Mouse (Mus musculus) liver, embryonic 14.5 days (tissue): Measurements from ENCODE around the gene Mcpt9. TPM values are rescaled to one million over a fixed set of nuclear protein-coding genes. Genes with fewer than 3 reads are reported as not detected.
"Not testable (repeated sequence)": the region's sequence is repeated elsewhere in the genome, so short reads cannot be mapped to it uniquely, and the experiment has no call there.

ENCODE experiments used
- ATAC-seq: fragments of 200-750 bp; cut with Nextera tagmentation; 2 replicates; pipeline ENCODE4 v1.8.0; 2017; ENCODE audit warnings: moderate number of reproducible peaks, mild to moderate bottlenecking, moderate library complexity; ENCODE audit not compliant: insufficient read depth
- DNase-seq, 3 experiments: peaks; one replicate each; pipeline ENCODE4 v3.0.0-alpha.2; 2012 to 2013; ENCODE audit warnings: low read depth in 3 of 3, low spot score in 3 of 3
- H3K27ac ChIP-seq: fragments of 300-500 bp; sonication (generic); 2 replicates; pipeline ENCODE4 v1.5.1; 2014; ENCODE audit warnings: moderate library complexity, mild to moderate bottlenecking, control low read depth, inconsistent platforms
- H3K27me3 ChIP-seq: fragments of 300-500 bp; sonication (generic); 2 replicates; pipeline ENCODE4 v1.6.1; 2014; ENCODE audit warnings: mild to moderate bottlenecking, low read length, moderate library complexity; ENCODE audit not compliant: control insufficient read depth, insufficient read depth
- H3K36me3 ChIP-seq: fragments of 300-500 bp; sonication (generic); replicated peaks from 2 replicates; pipeline ENCODE4 v1.6.1; 2014; ENCODE audit warnings: low read depth; ENCODE audit not compliant: control insufficient read depth, insufficient read depth
- H3K4me1 ChIP-seq, 2 experiments: fragments of 200-500 bp in 1 of 2; fragments of 300-500 bp in 1 of 2; sonication (generic) in 1 of 2; replicated peaks; 2 replicates each; pipeline ENCODE4 v1.6.1; 2012 to 2014; ENCODE audit warnings: antibody characterized with exemption in 1 of 2, inconsistent platforms in 1 of 2, low read length in 1 of 2; ENCODE audit not compliant: control insufficient read depth in 2 of 2, insufficient read depth in 2 of 2
- H3K4me2 ChIP-seq: fragments of 300-500 bp; sonication (generic); 2 replicates; pipeline ENCODE4 v1.6.1; 2014; ENCODE audit warnings: low read depth, mild to moderate bottlenecking, control low read depth, moderate library complexity
- H3K4me3 ChIP-seq, 2 experiments: fragments of 200-500 bp in 1 of 2; fragments of 300-500 bp in 1 of 2; sonication (generic) in 1 of 2; 2 replicates each; pipeline ENCODE4 v1.5.1; 2012 to 2014; ENCODE audit warnings: low read depth in 2 of 2, low read length in 2 of 2, mild to moderate bottlenecking in 2 of 2, control low read depth in 1 of 2, inconsistent platforms in 1 of 2, moderate library complexity in 1 of 2; ENCODE audit not compliant: insufficient read depth in 1 of 2
- H3K9ac ChIP-seq: fragments of 300-500 bp; sonication (generic); replicated peaks from 2 replicates; pipeline ENCODE4 v1.6.1; 2014; ENCODE audit warnings: mild to moderate bottlenecking, control low read depth, moderate library complexity
- H3K9me3 ChIP-seq: fragments of 300-500 bp; sonication (generic); 2 replicates; pipeline ENCODE4 v1.6.1; 2016; ENCODE audit warnings: low read length, mixed read lengths; ENCODE audit not compliant: control insufficient read depth
- CTCF ChIP-seq: IDR thresholded peaks from 2 replicates; pipeline ENCODE4 v1.5.1; 2016; ENCODE audit warnings: antibody characterized with exemption, low read depth, control low read depth
- EP300 ChIP-seq: IDR thresholded peaks from 2 replicates; pipeline ENCODE4 v1.6.1; 2016; ENCODE audit warnings: antibody characterized with exemption, low read depth
- WGBS: fragments of 180-500 bp; shearing (Covaris S2); extraction: QIAGEN DNeasy Blood & Tissue Kit; methylation state at CpG from one replicate; pipeline ENCODE4 v1.1.7; 2014; ENCODE audit not compliant: insufficient replicate concordance; 5-methylcytosine and 5-hydroxymethylcytosine counted together
- polyA plus RNA-seq, 2 experiments: library from polyadenylated mRNA; depleted of rRNA in 1 of 2; stranded (reverse) in 1 of 2; unstranded in 1 of 2; fragments of >200 nt; fragmentation: Nextera tagmentation in 1 of 2; extraction: Ambion mirVana in 1 of 2; gene quantifications; 2 replicates each; pipeline versions ENCODE4 v1.2.1 to v1.2.3; 2012 to 2014

Gene Mcpt9
- polyA plus RNA-seq (2012; rRNA removed) = not detected in 2 replicates
- not detected in 2 replicates for polyA plus RNA-seq (2014; fragmentation: Nextera tagmentation; extraction: Ambion mirVana)

DNA sequence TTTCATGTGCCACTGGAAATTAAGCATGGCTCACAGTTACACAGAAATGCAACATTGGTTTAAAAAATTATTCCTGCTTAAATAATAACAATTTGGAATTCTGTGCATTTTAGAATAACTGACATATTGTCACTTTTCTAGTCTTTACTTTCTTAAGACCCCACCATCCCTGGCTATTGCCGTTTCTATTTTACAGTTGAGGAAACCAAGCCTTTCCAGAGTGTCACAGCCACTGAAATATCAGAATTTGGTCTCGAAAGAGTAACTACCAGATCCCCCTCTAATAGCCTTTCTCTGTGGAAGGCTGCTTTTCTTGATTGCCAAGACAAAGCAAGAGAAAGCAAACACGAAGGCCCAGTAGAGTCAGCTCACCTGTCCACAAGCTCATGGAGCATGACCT is at the start of gene Mcpt9:
Gene Mcpt9, minus strand, starts transcription at position 101 of the 400 bp plus-strand sequence.
- 54% methylated on average over 2 of the region's 3 CpGs for WGBS
- not testable (repeated sequence) for H3K4me2 ChIP-seq, DNase-seq, H3K9ac ChIP-seq, H3K27ac ChIP-seq, H3K36me3 ChIP-seq, ATAC-seq, H3K27me3 ChIP-seq, H3K4me3 ChIP-seq, H3K4me1 ChIP-seq, H3K9me3 ChIP-seq

DNA sequence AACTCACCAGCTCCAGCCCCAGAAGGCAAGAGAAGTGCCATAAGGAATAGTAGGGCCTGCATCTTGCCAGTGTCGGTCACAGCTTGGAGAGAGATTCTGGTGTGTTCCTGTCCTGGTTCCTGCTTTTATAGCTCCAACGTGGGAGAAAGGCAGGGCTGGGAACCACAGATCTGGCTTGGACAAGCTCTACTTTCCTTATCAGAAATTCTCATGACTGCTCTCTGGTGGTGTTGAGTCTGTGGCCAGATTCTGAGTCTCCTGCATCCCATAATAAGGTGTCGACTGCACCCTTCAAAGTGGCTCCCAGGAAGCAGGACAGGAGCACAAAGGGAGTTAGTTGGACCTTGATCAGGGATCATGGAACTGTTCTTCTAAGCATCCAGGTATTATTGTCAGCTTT is 31.9 kb upstream of the Mcpt9 start, which contains the start of gene Mcpt4:
Gene Mcpt4, minus strand, starts transcription at position 101 of the 400 bp plus-strand sequence.
- not testable (repeated sequence) for H3K27ac ChIP-seq, H3K27me3 ChIP-seq, DNase-seq, H3K4me2 ChIP-seq, H3K4me3 ChIP-seq, H3K36me3 ChIP-seq, H3K9me3 ChIP-seq, ATAC-seq, H3K4me1 ChIP-seq, H3K9ac ChIP-seq
- 45% methylated on average over 3 of the region's 3 CpGs for WGBS

DNA sequence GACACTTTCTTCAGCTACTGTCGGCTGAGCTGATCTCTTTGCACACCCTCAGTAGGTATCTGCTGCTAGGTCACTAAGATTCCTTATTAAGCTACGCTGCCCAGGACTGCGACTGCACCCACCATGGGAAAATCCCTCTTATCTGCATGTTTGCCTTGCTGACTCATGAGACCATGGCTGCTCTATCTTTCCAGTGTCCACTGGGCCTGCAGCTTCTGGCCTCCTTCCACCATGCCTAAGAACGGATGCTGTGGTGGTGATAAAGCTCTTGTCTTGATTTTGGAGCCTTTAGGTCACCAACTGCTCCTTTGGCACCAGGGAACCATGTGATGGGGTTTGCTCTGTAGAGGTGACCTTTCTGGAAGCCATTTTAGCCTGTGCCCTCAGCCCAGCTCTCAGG is 27.4 kb upstream of the Mcpt9 start:
- TF ChIP-seq EP300 = no peak
- no peak for TF ChIP-seq CTCF
- Histone ChIP-seq H3K27ac (no peak overlapping the region), H3K9ac (no peak overlapping the region), H3K4me1 (peaks cover 0 to 3% of the 10 kb centered on the region in 2 experiments; a peak in 1 of 4 replicates), H3K27me3 (no peaks in the 10 kb centered on the region), H3K9me3 (no peaks in the 10 kb centered on the region), H3K36me3 (no peaks in the 10 kb centered on the region), H3K4me3 (no peak overlapping the region), H3K4me2 (no peak overlapping the region)
- no peak for DNase-seq
- 35% methylated on average over 4 of the region's 4 CpGs for WGBS
- no peak for ATAC-seq

DNA sequence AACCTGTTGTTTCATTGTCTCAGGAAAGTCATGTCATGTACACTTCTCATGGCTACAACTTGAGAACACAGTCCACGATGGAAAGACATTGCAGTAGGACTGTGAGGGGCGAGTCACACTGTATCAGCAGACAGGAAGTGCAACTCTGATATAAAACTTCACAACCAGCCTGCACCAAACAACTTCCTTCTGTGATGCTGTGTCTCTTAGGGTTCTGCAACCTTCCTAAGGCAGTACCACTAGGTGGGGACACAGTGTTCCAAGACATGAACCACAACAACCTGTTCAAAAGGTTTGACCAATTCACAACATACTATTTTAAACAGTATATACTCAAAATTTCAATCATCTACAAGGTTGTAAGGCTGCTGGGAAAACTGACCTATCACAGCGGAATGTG is 25.1 kb upstream of the Mcpt9 start:
- H3K4me1 ChIP-seq = peaks cover 0 to 3% of the 10 kb centered on the region in 2 experiments; a peak in 1 of 4 replicates
- H3K27ac ChIP-seq = no peak overlapping the region
- no peak overlapping the region for H3K4me2 ChIP-seq
- no peaks in the 10 kb centered on the region for H3K36me3 ChIP-seq
- DNase-seq (no peak), ATAC-seq (no peak)
- no peak overlapping the region for H3K4me3 ChIP-seq
- no peaks in the 10 kb centered on the region for H3K9me3 ChIP-seq
- WGBS = 50% methylated on average over 3 of the region's 3 CpGs
- TF ChIP-seq CTCF (no peak), EP300 (no peak)
- H3K27me3 ChIP-seq = no peaks in the 10 kb centered on the region
- no peak overlapping the region for H3K9ac ChIP-seq

DNA sequence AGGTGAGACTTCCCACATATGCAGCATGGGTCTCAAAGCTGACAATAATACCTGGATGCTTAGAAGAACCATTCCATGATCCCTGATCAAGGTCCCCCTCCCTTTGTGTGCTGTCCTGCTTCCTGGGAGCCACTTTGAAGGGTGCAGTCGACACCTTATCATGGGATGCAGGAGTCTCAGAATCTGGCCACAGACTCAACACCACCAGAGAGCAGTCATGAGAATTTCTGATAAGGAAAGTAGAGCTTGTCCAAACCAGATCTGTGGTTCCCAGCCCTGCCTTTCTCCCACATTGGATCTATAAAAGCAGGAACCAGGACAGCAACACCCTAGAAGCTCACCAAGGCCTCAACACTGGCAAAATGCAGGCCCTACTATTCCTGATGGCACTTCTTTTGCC is 11.5 kb upstream of the Mcpt9 start, which contains the start of gene Mcpt2:
Gene Mcpt2, plus strand, starts transcription at position 250 of the 400 bp plus-strand sequence.
- H3K36me3 ChIP-seq, H3K9me3 ChIP-seq, H3K4me2 ChIP-seq, H3K9ac ChIP-seq, H3K4me3 ChIP-seq, H3K27me3 ChIP-seq, H3K27ac ChIP-seq, H3K4me1 ChIP-seq: not testable (repeated sequence)
- ATAC-seq (peak; percentile 61; the same call in 1 of the 2 replicates), DNase-seq (peak in 1 of 3 experiments; percentile 9)
- TF ChIP-seq EP300 = peak; percentile 62
- 16% methylated on average over 1 of the region's 1 CpGs for WGBS
